Mouse (Mus musculus) limb, embryonic 12.5 days (tissue): ENCODE data around the gene Sp100. TPM values are rescaled to one million over a fixed set of nuclear protein-coding genes. Genes with fewer than 3 reads are reported as not detected.

Source experiments
- ATAC-seq: fragments of 200-750 bp; cut with Nextera tagmentation; 2 replicates; pipeline ENCODE4 v1.8.0; 2017; ENCODE audit warnings: low read depth, moderate TSS enrichment; ENCODE audit not compliant: insufficient number of reproducible peaks, insufficient read depth, low FRiP score, low TSS enrichment
- H3K27ac ChIP-seq: fragments of 300-500 bp; sonication (generic); 2 replicates; pipeline ENCODE4 v1.5.1; 2016; ENCODE audit warnings: mild to moderate bottlenecking, moderate library complexity
- H3K27me3 ChIP-seq: fragments of 300-500 bp; sonication (generic); 2 replicates; pipeline ENCODE4 v1.6.1; 2016; ENCODE audit warnings: mild to moderate bottlenecking, moderate library complexity
- H3K36me3 ChIP-seq: fragments of 300-500 bp; sonication (generic); 2 replicates; pipeline ENCODE4 v1.6.1; 2016; ENCODE audit warnings: mild to moderate bottlenecking, moderate library complexity
- H3K4me1 ChIP-seq: fragments of 300-500 bp; sonication (generic); replicated peaks from 2 replicates; pipeline ENCODE4 v1.6.1; 2016
- H3K4me2 ChIP-seq: fragments of 300-500 bp; sonication (generic); 2 replicates; pipeline ENCODE4 v1.6.1; 2016; ENCODE audit warnings: mild to moderate bottlenecking, moderate library complexity
- H3K4me3 ChIP-seq: fragments of 300-500 bp; sonication (generic); replicated peaks from 2 replicates; pipeline ENCODE4 v1.5.1; 2016; ENCODE audit warnings: mild to moderate bottlenecking
- H3K9ac ChIP-seq: fragments of 300-500 bp; sonication (generic); replicated peaks from 2 replicates; pipeline ENCODE4 v1.6.1; 2016; ENCODE audit warnings: mild to moderate bottlenecking, moderate library complexity
- H3K9me3 ChIP-seq: fragments of 300-500 bp; sonication (generic); 2 replicates; pipeline ENCODE4 v1.6.1; 2016; ENCODE audit warnings: mild to moderate bottlenecking, moderate library complexity
- WGBS: fragments of 180-500 bp; shearing (Covaris S2); methylation state at CpG from one replicate; pipeline ENCODE4 v1.1.7; 2016; 5-methylcytosine and 5-hydroxymethylcytosine counted together
- polyA plus RNA-seq: library from polyadenylated mRNA; unstranded; fragments of >200 nt; fragmentation: Nextera tagmentation; extraction: Ambion mirVana; gene quantifications from 2 replicates; pipeline ENCODE4 v1.2.1, GENCODE M21; 2016

The Sp100 gene
- polyA plus RNA-seq, 1 experiment from 2014 or later, result 0.43 TPM

- no peak for ATAC-seq
Observed at GRCm38 (mm10) chr1:85735463-85736123, 85.8 kb downstream of the Sp100 start.

GRCm38 (mm10) chr1:85736355-85737184 lies 86.8 kb downstream of the Sp100 start:
- Histone ChIP-seq H3K9me3 (no peaks in the 10 kb centered on the region), H3K4me1 (0 out of 2 replicates have a peak, but pooled peaks cover 5% of the 10 kb centered on the region), H3K4me3 (peak overlapping the region; percentile 30), H3K27me3 (no peaks in the 10 kb centered on the region; the same call in 1 of the 2 replicates), H3K36me3 (no peaks in the 10 kb centered on the region), H3K9ac (peak overlapping the region; percentile 52; the same call in 1 of the 2 replicates), H3K4me2 (peak overlapping the region; percentile 54), H3K27ac (no peak overlapping the region)
- ATAC-seq, result 0 out of 2 replicates have a peak, but pooled peaks have one; percentile 35
- WGBS, result 37% methylated on average over 18 of the region's 18 CpGs

More at GRCm38 (mm10) chr1:85735463-85736123, 85.8 kb downstream of the Sp100 start:
- Histone ChIP-seq H3K4me2 (peak overlapping the region; percentile 54; the same call in 1 of the 2 replicates), H3K4me1 (0 out of 2 replicates have a peak, but pooled peaks cover 5% of the 10 kb centered on the region), H3K4me3 (no peak overlapping the region), H3K9me3 (no peaks in the 10 kb centered on the region), H3K27ac (no peak overlapping the region), H3K36me3 (no peaks in the 10 kb centered on the region), H3K27me3 (no peaks in the 10 kb centered on the region; the same call in 1 of the 2 replicates), H3K9ac (no peak overlapping the region)
- 81% methylated on average over 13 of the region's 13 CpGs for WGBS

- Histone ChIP-seq H3K4me3 (no peak overlapping the region), H3K9me3 (no peaks in the 10 kb centered on the region), H3K27me3 (no peaks in the 10 kb centered on the region; the same call in 1 of the 2 replicates), H3K4me2 (no peak overlapping the region), H3K4me1 (0 out of 2 replicates have a peak, but pooled peaks cover 5% of the 10 kb centered on the region), H3K27ac (no peak overlapping the region), H3K9ac (no peak overlapping the region), H3K36me3 (no peaks in the 10 kb centered on the region)
- ATAC-seq, result no peak
- WGBS, result 91% methylated on average over 4 of the region's 4 CpGs
Observed at GRCm38 (mm10) chr1:85739000-85739399, 89.2 kb downstream of the Sp100 start.

GRCm38 (mm10) chr1:85739819-85740218 lies 90.0 kb downstream of the Sp100 start:
- Histone ChIP-seq H3K4me3 (no peak overlapping the region), H3K27me3 (no peaks in the 10 kb centered on the region; the same call in 1 of the 2 replicates), H3K4me2 (no peak overlapping the region), H3K9me3 (no peaks in the 10 kb centered on the region), H3K36me3 (no peaks in the 10 kb centered on the region), H3K27ac (no peak overlapping the region), H3K9ac (no peak overlapping the region), H3K4me1 (0 out of 2 replicates have a peak, but pooled peaks cover 5% of the 10 kb centered on the region)
- no peak for ATAC-seq

- no peaks in the 10 kb centered on the region for H3K9me3 ChIP-seq
- H3K9ac ChIP-seq, result no peak overlapping the region
- no peak overlapping the region for H3K27ac ChIP-seq
- H3K4me3 ChIP-seq, result no peak overlapping the region
- no peaks in the 10 kb centered on the region; the same call in 1 of the 2 replicates for H3K27me3 ChIP-seq
- ATAC-seq, result no peak
- WGBS, result 74% methylated on average over 6 of the region's 6 CpGs
- no peaks in the 10 kb centered on the region for H3K36me3 ChIP-seq
- 0 out of 2 replicates have a peak, but pooled peaks cover 5% of the 10 kb centered on the region for H3K4me1 ChIP-seq
- no peak overlapping the region for H3K4me2 ChIP-seq
Observed at GRCm38 (mm10) chr1:85740923-85741322, 91.1 kb downstream of the Sp100 start.

- Histone ChIP-seq H3K9me3 (no peaks in the 10 kb centered on the region), H3K36me3 (no peaks in the 10 kb centered on the region), H3K27ac (no peak overlapping the region), H3K27me3 (no peaks in the 10 kb centered on the region), H3K9ac (no peak overlapping the region), H3K4me3 (no peak overlapping the region), H3K4me2 (no peak overlapping the region), H3K4me1 (no peaks in the 10 kb centered on the region)
- no peak for ATAC-seq
- WGBS, result 83% methylated on average over 5 of the region's 5 CpGs
Observed at GRCm38 (mm10) chr1:85742333-85742732, 92.5 kb downstream of the Sp100 start.

GRCm38 (mm10) chr1:85742916-85743505 lies 93.2 kb downstream of the Sp100 start:
- ATAC-seq, result no peak
- Histone ChIP-seq H3K4me2 (no peak overlapping the region), H3K27me3 (no peaks in the 10 kb centered on the region), H3K9me3 (no peaks in the 10 kb centered on the region), H3K36me3 (no peaks in the 10 kb centered on the region), H3K9ac (no peak overlapping the region), H3K4me3 (no peak overlapping the region), H3K4me1 (no peaks in the 10 kb centered on the region), H3K27ac (no peak overlapping the region)
- WGBS, result 38% methylated on average over 2 of the region's 2 CpGs

- WGBS, result 81% methylated on average over 3 of the region's 3 CpGs
- H3K4me3 ChIP-seq, result no peak overlapping the region
- no peaks in the 10 kb centered on the region for H3K4me1 ChIP-seq
- no peak overlapping the region for H3K4me2 ChIP-seq
- ATAC-seq, result no peak
- no peak overlapping the region for H3K9ac ChIP-seq
- no peaks in the 10 kb centered on the region for H3K9me3 ChIP-seq
- H3K36me3 ChIP-seq, result no peaks in the 10 kb centered on the region
- H3K27me3 ChIP-seq, result no peaks in the 10 kb centered on the region
- H3K27ac ChIP-seq, result no peak overlapping the region
Observed at GRCm38 (mm10) chr1:85744539-85744938, 94.8 kb downstream of the Sp100 start.

- no peak overlapping the region for H3K4me3 ChIP-seq
- H3K4me1 ChIP-seq, result no peaks in the 10 kb centered on the region
- H3K9me3 ChIP-seq, result no peaks in the 10 kb centered on the region
- no peak overlapping the region for H3K4me2 ChIP-seq
- no peak for ATAC-seq
- WGBS, result 84% methylated on average over 5 of the region's 5 CpGs
- H3K36me3 ChIP-seq, result no peaks in the 10 kb centered on the region
- H3K27ac ChIP-seq, result no peak overlapping the region
- no peaks in the 10 kb centered on the region for H3K27me3 ChIP-seq
- no peak overlapping the region for H3K9ac ChIP-seq
Observed at GRCm38 (mm10) chr1:85746511-85746910, 96.7 kb downstream of the Sp100 start.

- Histone ChIP-seq H3K4me1 (no peaks in the 10 kb centered on the region), H3K9ac (no peak overlapping the region), H3K4me3 (no peak overlapping the region), H3K36me3 (no peaks in the 10 kb centered on the region), H3K27ac (no peak overlapping the region), H3K27me3 (no peaks in the 10 kb centered on the region), H3K9me3 (no peaks in the 10 kb centered on the region), H3K4me2 (no peak overlapping the region)
- no peak for ATAC-seq
- 70% methylated on average over 2 of the region's 2 CpGs for WGBS
Observed at GRCm38 (mm10) chr1:85749829-85750228, 100.0 kb downstream of the Sp100 start.

- no peak overlapping the region for H3K9ac ChIP-seq
- H3K4me2 ChIP-seq, result no peak overlapping the region
- no peaks in the 10 kb centered on the region for H3K4me1 ChIP-seq
- no peaks in the 10 kb centered on the region for H3K36me3 ChIP-seq
- 94% methylated on average over 4 of the region's 4 CpGs for WGBS
- H3K4me3 ChIP-seq, result no peak overlapping the region
- no peaks in the 10 kb centered on the region for H3K27me3 ChIP-seq
- H3K9me3 ChIP-seq, result no peaks in the 10 kb centered on the region
- no peak overlapping the region for H3K27ac ChIP-seq
- no peak for ATAC-seq
Observed at GRCm38 (mm10) chr1:85750650-85751049, 100.9 kb downstream of the Sp100 start.
